Mouse (Mus musculus) A20 (cell line): ENCODE measurements at regions not wholly inside any gene's neighbourhood (a gene's known extent, or its start where the extent isn't known, plus 50 kb on each side); places are given as distances from the start of the nearest gene placed in this dataset.

Experiments used
- DNase-seq: peaks from one replicate; pipeline ENCODE4 v3.0.0-alpha.2; 2011; ENCODE audit warnings: low read depth, low spot score

DNA sequence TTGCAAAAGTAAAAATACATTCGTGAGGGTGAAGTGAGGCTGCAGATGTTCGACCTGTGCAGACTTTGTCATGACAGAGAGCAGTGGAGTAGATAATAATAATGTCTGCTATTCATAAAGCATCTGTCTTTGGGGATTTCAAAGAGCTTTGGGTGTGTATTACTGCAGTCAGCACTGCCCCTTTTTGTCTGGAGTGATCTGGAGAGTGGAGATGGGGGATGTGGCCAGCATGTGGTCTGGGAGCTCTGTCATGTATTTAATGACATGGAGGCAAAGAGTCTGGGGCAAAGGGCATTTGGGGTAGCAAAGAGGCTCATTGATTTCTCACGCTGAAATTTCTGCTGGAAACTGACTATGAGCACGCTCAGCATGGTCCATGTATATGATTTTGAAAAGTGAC is 510.8 kb upstream of the Pou3f2 start:
- DNase-seq: no peak

- no peak for DNase-seq
Measured at GRCm38 (mm10) chr4:22997198-22997985, 509.2 kb upstream of the Pou3f2 start.

- DNase-seq: no peak
Measured at GRCm38 (mm10) chr4:22986763-22987468, 498.8 kb upstream of the Pou3f2 start.

- no peak for DNase-seq
Measured at GRCm38 (mm10) chr4:22973585-22974116, 485.5 kb upstream of the Pou3f2 start.

DNA sequence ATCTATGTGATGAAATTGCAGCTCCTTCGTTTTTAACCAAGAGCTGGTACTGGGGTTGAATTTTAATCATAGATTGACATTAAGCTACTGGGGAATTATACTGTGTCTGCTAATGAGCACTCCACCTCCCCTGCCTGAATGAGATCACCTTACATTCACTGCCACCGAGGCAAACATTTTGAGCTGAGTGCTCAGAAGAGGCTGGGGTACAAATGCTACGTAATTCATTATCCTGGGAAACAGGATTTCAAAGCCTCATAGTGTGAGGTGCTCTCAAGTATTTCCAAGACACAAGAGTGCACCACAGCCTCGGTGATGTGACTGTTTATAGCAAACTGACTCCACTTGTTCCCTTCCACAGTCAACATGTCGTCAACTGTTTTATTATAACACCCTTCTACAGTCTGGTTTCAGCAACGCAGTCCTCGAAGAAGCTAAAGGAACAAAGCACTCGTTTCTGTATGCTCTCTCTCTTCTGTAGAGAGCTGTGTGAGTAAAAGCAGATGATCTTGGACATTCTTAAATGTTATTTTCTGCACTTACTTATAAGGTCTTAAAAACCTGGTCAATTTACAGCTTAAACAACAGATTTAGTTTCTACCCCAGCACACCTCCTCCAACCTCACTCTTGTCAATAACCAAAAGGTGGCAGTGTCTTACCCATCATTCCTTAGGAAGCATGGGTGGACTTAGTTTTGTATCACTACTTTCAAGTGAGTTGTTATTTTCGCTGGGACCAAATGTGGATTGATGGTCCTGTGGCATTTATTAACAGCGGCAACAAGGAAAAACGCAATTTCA is 484.8 kb upstream of the Pou3f2 start:
- peak; percentile 30 for DNase-seq

DNA sequence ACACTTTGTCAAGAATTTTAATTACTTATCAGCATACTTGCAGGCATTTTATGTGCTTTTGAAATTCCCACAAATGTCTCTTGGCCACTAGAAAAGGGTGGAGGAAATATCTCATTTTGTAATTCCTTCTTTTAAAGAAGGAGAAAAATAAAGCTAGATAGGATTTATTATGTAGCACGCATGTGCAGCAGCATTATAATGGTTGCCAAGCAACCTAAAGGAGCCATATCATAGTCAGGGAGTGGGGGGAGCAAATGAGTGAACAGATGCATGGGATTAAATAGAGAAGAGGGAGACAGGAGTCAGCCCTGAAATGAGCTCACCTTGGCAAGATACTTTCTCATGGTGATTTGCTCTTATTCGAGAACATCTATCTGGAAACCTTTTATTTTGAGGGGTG is 483.0 kb upstream of the Pou3f2 start:
- DNase-seq: no peak

DNA sequence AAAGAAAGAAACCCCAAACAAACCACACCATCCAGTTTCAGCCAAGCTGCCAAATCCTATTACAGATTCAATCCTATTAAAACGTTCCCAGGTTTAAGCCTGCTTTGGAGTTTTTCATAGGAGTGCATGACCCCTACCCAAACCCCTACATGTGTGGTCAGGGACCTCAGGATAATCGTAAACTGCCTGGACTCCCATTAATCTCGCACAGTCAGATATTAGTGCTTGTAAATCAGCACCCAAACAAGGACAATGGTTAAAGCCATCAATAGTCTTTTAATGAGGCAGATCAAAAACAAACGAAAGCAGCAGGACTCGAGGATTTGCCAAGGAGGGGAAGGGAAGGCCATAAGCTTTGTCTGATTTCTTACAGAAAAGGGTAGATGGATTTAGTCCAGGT is 482.3 kb upstream of the Pou3f2 start:
- DNase-seq: no peak

- DNase-seq: no peak
Measured at GRCm38 (mm10) chr4:22949422-22949821, 461.3 kb upstream of the Pou3f2 start.

DNA sequence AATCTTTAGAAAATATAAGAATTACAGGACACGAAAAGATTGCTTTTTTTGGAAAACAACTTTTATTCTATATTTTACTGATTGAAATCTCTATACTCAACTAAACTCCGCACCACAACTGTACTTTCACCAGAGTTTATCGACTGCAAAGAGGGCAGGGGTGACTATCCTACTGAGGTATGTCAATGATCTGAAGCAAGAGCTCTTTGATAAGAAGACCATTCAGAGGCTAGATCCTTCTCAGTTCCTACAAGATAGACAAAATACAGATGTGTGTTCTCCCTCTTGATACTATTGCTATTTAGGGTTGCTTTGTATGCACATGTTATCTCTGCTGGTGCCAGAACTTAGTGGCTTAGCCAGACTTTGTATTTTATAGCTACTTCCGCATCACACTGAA is 460.7 kb upstream of the Pou3f2 start:
- DNase-seq: no peak

GRCm38 (mm10) chr4:22946788-22947406 is 458.7 kb upstream of the Pou3f2 start:
- no peak for DNase-seq

DNA sequence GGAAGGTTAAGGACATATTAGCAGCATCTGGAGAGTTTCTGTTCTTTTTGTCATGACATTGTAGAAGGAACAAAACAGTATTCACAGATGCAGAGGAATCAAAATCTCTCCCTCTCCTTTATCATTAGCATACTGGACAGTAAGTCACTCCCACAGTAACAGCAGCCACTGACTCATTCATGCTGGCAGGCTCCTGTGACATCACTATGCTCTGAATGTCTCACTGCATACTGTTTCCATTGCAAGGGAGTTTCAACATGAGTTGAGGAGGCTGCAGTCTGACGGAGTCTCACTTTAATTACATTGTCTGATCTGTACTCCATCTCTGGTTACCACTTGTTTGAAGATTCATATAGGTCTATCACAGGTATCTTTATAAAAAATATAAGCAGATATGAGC is 450.1 kb upstream of the Pou3f2 start:
- DNase-seq: no peak

GRCm38 (mm10) chr4:22924181-22924580 is 436.0 kb upstream of the Pou3f2 start:
- DNase-seq: no peak

DNA sequence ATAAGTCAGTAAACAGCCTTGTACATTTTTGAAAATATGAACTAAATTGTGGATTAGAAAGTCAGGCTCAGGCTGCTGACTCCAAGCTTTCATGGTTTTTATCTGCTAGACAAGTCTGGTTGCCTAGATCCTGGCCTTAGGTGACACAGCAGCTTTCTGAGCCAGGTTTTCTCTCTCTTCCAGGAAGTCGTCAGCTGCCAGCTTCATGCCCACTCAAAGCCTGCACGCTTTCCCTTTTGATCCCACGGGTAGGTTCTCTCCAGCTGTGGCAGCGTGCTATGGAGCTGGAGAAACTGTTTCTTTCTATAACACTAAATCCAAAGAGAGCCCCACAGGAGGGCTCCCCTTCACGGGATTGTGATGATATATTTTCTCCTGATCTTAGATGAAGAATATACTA is 426.7 kb upstream of the Pou3f2 start:
- DNase-seq: no peak

- no peak for DNase-seq
Measured at GRCm38 (mm10) chr4:22892694-22893046, 404.5 kb upstream of the Pou3f2 start.

DNA sequence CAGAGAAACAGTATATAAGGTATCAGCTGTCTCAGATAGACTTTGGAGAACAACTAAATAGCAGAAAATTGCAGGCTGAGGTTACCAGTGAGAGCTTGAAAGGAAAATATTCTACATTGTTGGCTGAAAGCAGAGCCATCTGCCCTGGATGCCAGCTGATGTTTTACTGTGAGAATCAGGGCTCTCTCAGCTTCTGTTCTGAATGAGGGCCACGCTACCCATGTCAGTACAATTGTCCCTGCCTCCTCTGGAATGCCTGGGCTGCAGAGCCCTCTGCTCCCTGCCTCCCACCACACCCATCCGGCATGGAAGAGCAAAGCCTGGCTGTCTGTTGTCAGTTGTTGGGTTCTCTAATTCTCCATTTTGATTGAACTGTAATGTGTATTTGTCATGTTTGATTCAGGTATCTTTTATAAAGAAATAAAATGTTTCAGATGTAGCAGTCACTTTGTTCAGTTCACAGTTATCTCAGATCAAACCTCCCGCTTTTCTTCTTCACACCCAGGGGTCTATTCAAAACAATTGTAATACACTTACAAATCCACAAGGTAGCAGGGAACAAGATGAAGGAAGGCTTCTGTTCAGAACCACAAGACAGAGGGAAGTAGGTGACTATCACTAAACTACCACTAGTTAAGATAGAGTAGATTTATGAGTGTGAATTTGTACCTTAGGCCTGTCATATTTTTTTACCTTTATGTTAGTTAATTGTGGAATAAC is 404.0 kb upstream of the Pou3f2 start:
- no peak for DNase-seq

DNA sequence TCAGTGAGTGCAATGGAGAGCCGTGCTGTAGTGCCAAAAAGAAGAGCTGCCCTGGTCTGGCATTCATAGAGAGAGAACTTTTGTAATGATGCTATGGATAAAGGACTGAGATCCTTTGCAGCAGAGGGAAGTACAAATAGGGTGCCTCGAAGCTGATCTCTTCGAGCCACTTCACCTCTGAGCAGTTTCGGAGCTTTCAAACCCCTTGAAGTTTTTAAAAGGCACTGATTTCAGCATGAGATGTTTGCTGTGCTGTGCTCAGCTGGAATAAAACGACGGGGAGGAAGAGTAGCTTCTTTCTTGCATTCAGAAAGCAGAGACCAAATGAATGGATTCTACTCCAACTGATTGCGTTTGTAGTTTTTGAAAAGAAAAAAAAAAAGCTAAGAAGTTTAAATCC is 392.5 kb upstream of the Pou3f2 start:
- no peak for DNase-seq

DNA sequence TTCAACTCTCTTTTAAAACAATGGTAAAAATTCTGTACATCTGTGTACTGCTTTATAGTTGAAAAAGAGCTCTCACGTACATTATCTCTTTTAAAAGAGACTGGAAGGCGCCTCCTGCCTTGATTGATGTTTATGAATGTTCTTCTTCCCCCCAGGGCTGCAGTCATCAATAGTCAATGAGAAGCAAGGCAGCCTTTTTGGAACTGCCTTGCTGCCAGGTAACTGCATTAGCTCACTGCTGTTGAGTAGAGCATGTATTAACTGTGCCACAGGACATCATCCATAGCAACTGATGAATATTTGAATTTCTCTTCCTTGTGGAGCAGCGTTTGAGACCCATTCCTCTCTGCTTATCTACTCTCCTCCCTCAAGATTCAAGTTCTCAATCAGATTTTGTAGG is 387.2 kb upstream of the Pou3f2 start:
- no peak for DNase-seq

GRCm38 (mm10) chr4:22836124-22836445 is 347.9 kb upstream of the Pou3f2 start:
- no peak for DNase-seq

GRCm38 (mm10) chr4:22835381-22836123 is 347.4 kb upstream of the Pou3f2 start:
- DNase-seq: no peak

DNA sequence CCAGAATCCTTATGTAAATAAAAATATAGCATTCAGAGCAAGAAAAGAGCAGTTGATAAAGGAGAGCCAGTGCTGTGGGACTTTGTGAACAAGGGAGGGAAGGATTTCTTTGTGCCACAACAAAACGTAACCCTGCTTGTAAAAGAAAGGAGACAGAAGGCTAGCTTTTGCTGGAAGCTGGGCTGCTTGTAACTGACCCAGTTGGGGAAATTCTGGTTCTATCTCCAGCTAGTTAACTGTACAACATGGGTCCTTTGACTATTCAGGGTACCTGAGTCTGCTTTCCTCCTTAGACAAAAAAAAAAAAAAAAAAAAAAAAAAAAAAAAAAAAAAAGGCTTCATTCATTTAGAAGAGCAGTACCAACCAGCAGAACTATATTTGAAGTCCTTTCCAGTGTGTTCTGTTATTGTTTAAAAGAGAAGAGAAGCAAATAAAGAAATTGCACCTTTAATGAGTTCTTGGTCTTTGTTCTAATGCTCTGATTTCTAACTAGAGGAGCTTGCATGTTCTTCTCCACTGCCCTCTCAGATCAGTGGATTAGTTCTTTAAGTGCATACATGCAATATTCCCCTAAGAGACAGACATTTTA is 345.8 kb upstream of the Pou3f2 start:
- DNase-seq: no peak
